In the genomic region with DNA sequence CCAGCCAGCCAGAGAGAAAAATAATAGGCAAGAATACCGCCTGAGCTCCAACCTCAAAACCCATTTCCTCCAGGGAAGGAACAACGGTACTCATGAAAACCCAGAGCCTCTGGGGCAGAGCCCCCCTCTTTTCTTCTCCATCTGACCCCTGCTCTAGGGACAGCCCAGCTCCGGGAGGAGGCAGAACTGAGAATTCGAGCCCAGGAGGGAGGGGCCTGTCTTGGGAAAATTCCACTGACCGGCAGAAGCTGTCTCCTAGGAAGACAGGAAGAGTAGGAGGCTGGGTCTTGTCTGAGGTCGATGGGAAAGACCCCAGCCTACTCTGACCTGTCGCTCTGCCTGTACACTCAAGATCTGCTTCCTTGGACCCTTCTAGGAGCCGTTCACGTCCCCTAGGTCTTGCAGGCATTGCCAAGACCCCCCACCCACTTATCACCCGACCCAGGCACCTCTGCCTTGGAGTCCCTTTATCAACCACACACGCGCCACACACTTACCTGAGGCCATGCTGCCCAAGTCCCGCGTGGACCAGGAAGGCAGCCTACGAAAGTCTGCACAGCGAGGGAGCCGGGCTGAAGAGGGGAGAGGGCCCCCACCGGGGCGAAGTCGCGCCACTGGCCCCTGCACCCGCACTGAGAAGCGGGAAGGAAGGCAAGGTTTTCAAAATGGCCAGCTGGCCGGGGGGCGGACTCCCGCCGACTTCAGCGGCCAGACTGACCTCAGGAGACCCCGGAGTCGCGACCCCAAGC, we compare ENCODE assay signal across 8 mouse cellular contexts. TPM values are rescaled to one million over a fixed set of nuclear protein-coding genes. Genes with fewer than 3 reads are reported as not detected.
DNase-seq lines count a peak whose midpoint lies in the region; ATAC-seq and TF ChIP-seq lines count a peak whose summit lies in the region.

No protein-coding gene starts in this region.

- H3K4me3 ChIP-seq in limb, embryonic 10.5 days = peak overlapping the region; percentile 87
- peak overlapping the region; percentile 65 for H3K4me3 ChIP-seq in stomach, postnatal 0 days (ENCODE audit: low read depth, low read length)

- no peaks in the 10 kb centered on the region for H3K9me3 ChIP-seq in limb, embryonic 10.5 days (replicated peaks)
- H3K9me3 ChIP-seq in stomach, postnatal 0 days (ENCODE audit: control insufficient read depth, low read length) = no peaks in the 10 kb centered on the region

- H3K4me1 ChIP-seq in limb, embryonic 10.5 days = peaks cover 85% of the 10 kb centered on the region
- peaks cover 4% of the 10 kb centered on the region; the same call in 1 of the 2 replicates for H3K4me1 ChIP-seq in stomach, postnatal 0 days (replicated peaks; ENCODE audit: control insufficient read depth, insufficient read depth)

- H3K36me3 ChIP-seq in limb, embryonic 10.5 days = peaks cover 3% of the 10 kb centered on the region
- H3K36me3 ChIP-seq in stomach, postnatal 0 days (ENCODE audit: control insufficient read depth, insufficient read depth, low read length) = no peaks in the 10 kb centered on the region

- H3K9ac ChIP-seq in stomach, postnatal 0 days (ENCODE audit: low read length) = peak overlapping the region; percentile 67

- ATAC-seq in inflammation-experienced regulatory T-cells, adult 6 months = peak; percentile 10
- peak; percentile 74 for ATAC-seq in stomach, postnatal 0 days (ENCODE audit: low FRiP score, low TSS enrichment)

- H3K27me3 ChIP-seq in limb, embryonic 10.5 days (ENCODE audit: low read depth, poor library complexity, severe bottlenecking) = no peaks in the 10 kb centered on the region
- no peaks in the 10 kb centered on the region for H3K27me3 ChIP-seq in stomach, postnatal 0 days (ENCODE audit: control insufficient read depth, insufficient read depth, low read length)

- intact Hi-C loops in gastrocnemius, postnatal 36 days (cut with DNase I) = no loop called here

- no peak for TF ChIP-seq EP300 in stomach, postnatal 0 days (optimal IDR thresholded peaks at IDR 0.05)

- peak; percentile 62 for DNase-seq in right cerebral cortex, adult 18-20 months
- no peak for DNase-seq in right cerebral cortex, adult 2 months (ENCODE audit: low spot score in 2 of 2)
- DNase-seq in cerebellum, postnatal 25 days = peak; percentile 83 to 84
- peak; percentile 80 to 83 for DNase-seq in gastrocnemius, postnatal 36 days
- DNase-seq in limb, embryonic 10.5 days (ENCODE audit: low spot score) = peak; percentile 58
- DNase-seq in mesoderm, embryonic 11.5 days (ENCODE audit: low read depth, low spot score) = peak; percentile 68
- peak; percentile 72 for DNase-seq in stomach, postnatal 0 days (ENCODE audit: low spot score)

- under 1% methylated on average over 31 of the region's 31 CpGs for WGBS in limb, embryonic 10.5 days
- under 1% methylated on average over 31 of the region's 31 CpGs for WGBS in stomach, postnatal 0 days

- TF ChIP-seq CTCF in stomach, postnatal 0 days (IDR thresholded peaks at IDR 0.05; ENCODE audit: low read depth) = no peak

- peak overlapping the region; percentile 92 for H3K27ac ChIP-seq in limb, embryonic 10.5 days
- peak overlapping the region; percentile 93 for H3K27ac ChIP-seq in stomach, postnatal 0 days (replicated peaks)

- H3K4me2 ChIP-seq in stomach, postnatal 0 days (replicated peaks; ENCODE audit: low read depth) = peak overlapping the region; percentile 100

RNA-seq across cellular contexts. Expression of gene Ampd2, which starts 0.6 kb away (rescaled TPM):
- total RNA-seq in gastrocnemius, postnatal 36 days (2021) = 1 to 10 TPM; 3.8 TPM
- 10 to 100 TPM; 15.6 to 26.4 (median 18.1) TPM for polyA plus RNA-seq in inflammation-experienced regulatory T-cells, adult 6 months (2017; shearing (Covaris generic))
- polyA plus RNA-seq in limb, embryonic 10.5 days (2016; fragmentation: Nextera tagmentation; extraction: Ambion mirVana) = 68.8 and 69.7 TPM in 2 replicates
- polyA plus RNA-seq in stomach, postnatal 0 days (2015; fragmentation: Nextera tagmentation; extraction: Ambion mirVana) = 20.2 and 20.7 TPM in 2 replicates

RNA-seq across cellular contexts. Expression of gene Gnat2, which starts 6.7 kb away (rescaled TPM):
- under 1 TPM; 0.25 to 0.28 TPM for total RNA-seq in gastrocnemius, postnatal 36 days (2021)
- polyA plus RNA-seq in inflammation-experienced regulatory T-cells, adult 6 months (2017; shearing (Covaris generic)) = not detected
- 1.6 and 2.4 TPM in 2 replicates for polyA plus RNA-seq in limb, embryonic 10.5 days (2016; fragmentation: Nextera tagmentation; extraction: Ambion mirVana)
- polyA plus RNA-seq in stomach, postnatal 0 days (2015; fragmentation: Nextera tagmentation; extraction: Ambion mirVana) = 0.59 and 0.71 TPM in 2 replicates

RNA-seq across cellular contexts. Expression of gene Gstm4, which starts 41.2 kb away (rescaled TPM):
- total RNA-seq in gastrocnemius, postnatal 36 days (2021) = 10 to 100 TPM; 11.3 to 13.5 TPM
- 1 to 10 TPM; 3.1 to 5.5 (median 5.0) TPM for polyA plus RNA-seq in inflammation-experienced regulatory T-cells, adult 6 months (2017; shearing (Covaris generic))
- polyA plus RNA-seq in limb, embryonic 10.5 days (2016; fragmentation: Nextera tagmentation; extraction: Ambion mirVana) = 11.6 and 15.1 TPM in 2 replicates
- 19.4 and 19.6 TPM in 2 replicates for polyA plus RNA-seq in stomach, postnatal 0 days (2015; fragmentation: Nextera tagmentation; extraction: Ambion mirVana)

Comparison
In these comparisons a context has a peak if more than half of its experiments do, and no peak if none do; other contexts are left out.
1. DNase-seq: peak in right cerebral cortex, adult 18-20 months (single experiment), cerebellum, postnatal 25 days (2 of 2), gastrocnemius, postnatal 36 days (2 of 2), limb, embryonic 10.5 days (single experiment), mesoderm, embryonic 11.5 days (single experiment) and stomach, postnatal 0 days (single experiment); none in right cerebral cortex, adult 2 months (0 of 2).